Mouse (Mus musculus) gastrocnemius, adult 8-10 months (tissue): ENCODE results near the gene Usp50. TPM values are rescaled to one million over a fixed set of nuclear protein-coding genes. Genes with fewer than 3 reads are reported as not detected.

Experiments used
- DNase-seq, 2 experiments: peaks; one replicate each; pipeline ENCODE4 v3.0.0; 2022; ENCODE audit warnings: low spot score in 2 of 2
- total RNA-seq, 4 experiments: library from RNA; stranded (reverse); gene quantifications; 2 replicates each; pipeline ENCODE4 v1.2.4; 2022

Usp50 gene
- total RNA-seq, 4 experiments from 2014 or later = not detected

DNA sequence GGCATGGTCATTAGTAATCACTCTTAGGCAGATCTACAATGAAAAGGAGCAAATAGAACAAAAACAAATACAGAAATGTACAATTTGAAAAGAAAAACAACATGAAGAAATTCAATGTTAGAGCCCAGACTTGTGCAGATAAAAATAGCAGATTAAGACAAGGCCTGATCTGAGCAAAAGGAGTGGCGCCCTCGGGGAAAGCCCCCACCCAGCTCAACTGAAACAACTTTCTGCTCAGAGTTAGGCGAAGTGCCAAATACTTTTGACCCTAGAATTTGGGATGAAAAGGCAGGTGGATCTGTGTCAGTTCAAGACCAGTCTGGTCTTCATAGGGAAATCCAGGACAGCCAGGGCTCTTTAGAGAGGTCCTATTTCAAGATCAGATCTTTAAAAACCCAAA, 117.3 kb downstream of the Usp50 start:
- no peak for DNase-seq

- no peak for DNase-seq
Observed at GRCm38 (mm10) chr2:126663481-126663880, 119.8 kb downstream of the Usp50 start.

Other genes with a start within 250 kb of the Usp50 start
- gene Slc27a2, start 231.1 kb downstream of the Usp50 start, total RNA-seq = under 1 TPM in 2 of 4 experiments, not detected in 2; 0.20 to 0.24 TPM
- gene Hdc, start 164.2 kb downstream of the Usp50 start, total RNA-seq = under 1 TPM in 2 of 4 experiments, not detected in 2; 0.27 to 0.48 TPM
- gene Gabpb1, start 107.1 kb downstream of the Usp50 start, total RNA-seq = 1 to 10 TPM; 6.1 to 9.0 (median 6.4) TPM
- 10 to 100 TPM; 14.8 to 16.1 (median 15.7) TPM for gene Usp8, start 76.1 kb downstream of the Usp50 start, total RNA-seq
- gene Trpm7, start 92.8 kb upstream of the Usp50 start, total RNA-seq = 10 to 100 TPM; 21.0 to 26.4 (median 25.5) TPM
- 10 to 100 TPM; 70.6 to 76.0 (median 71.9) TPM for gene Sppl2a, start 149.8 kb upstream of the Usp50 start, total RNA-seq
- 10 to 100 TPM in 1 of 4 experiments, 1 to 10 TPM in 3; 9.0 to 12.1 (median 9.2) TPM for gene Ap4e1, start 225.2 kb upstream of the Usp50 start, total RNA-seq